Mouse (Mus musculus): ENCODE measurements around the gene Clec18a. TPM values are rescaled to one million over a fixed set of nuclear protein-coding genes. Genes with fewer than 3 reads are reported as not detected.
A peak's percentile ranks its signal among the peaks of the same experiment; 100 is the strongest.
"Not testable (repeated sequence)": the region's sequence is repeated elsewhere in the genome, so short reads cannot be mapped to it uniquely, and the experiment has no call there.

The Clec18a gene
- 87.0 and 94.7 TPM in 2 replicates for polyA plus RNA-seq (2015; fragmentation: Nextera tagmentation; extraction: Ambion mirVana)

DNA sequence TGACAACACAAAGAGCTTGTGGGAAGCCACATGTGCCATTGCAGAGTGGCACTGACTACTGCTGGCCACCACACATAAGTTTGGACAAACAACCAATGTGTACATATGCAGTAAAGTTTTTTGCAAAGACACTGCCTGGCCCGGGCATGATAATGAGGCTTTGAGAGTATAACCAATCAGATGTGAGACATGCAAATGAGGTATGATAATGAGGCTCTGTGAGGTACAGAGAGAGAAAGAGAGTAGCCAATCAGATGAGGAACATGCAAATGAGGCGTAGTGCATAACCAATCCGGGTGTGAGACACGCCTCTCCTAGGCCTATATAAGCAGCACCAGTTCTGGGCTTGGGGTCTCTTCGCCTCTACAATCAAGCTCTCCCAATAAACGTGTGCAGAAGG is at the start of gene Clec18a:
TSS of gene Clec18a (minus strand) at position 101 of the 400 bp plus-strand sequence.
- not testable (repeated sequence) for H3K4me2 ChIP-seq (replicated peaks; ENCODE audit: low read depth, low read length); ATAC-seq (ENCODE audit: low FRiP score, low TSS enrichment); H3K4me3 ChIP-seq (ENCODE audit: low read length); H3K27ac ChIP-seq (ENCODE audit: low read length); H3K9ac ChIP-seq (replicated peaks; ENCODE audit: low read length); H3K9me3 ChIP-seq (ENCODE audit: low read length); H3K36me3 ChIP-seq (ENCODE audit: insufficient read depth, low read length); H3K27me3 ChIP-seq (ENCODE audit: insufficient read depth, low read length)
- 98% methylated on average over 5 of the region's 6 CpGs for WGBS
- H3K4me1 ChIP-seq (ENCODE audit: insufficient read depth, low read length) = peaks cover 15% of the 10 kb centered on the region; the same call in 1 of the 2 replicates

- 96% methylated on average over 2 of the region's 2 CpGs for WGBS
- no peak for ATAC-seq (ENCODE audit: low FRiP score, low TSS enrichment)
- no peak overlapping the region for H3K27ac ChIP-seq (ENCODE audit: low read length)
Observed at GRCm38 (mm10) chr8:111130756-111131155, 38.5 kb upstream of the Clec18a start.

DNA sequence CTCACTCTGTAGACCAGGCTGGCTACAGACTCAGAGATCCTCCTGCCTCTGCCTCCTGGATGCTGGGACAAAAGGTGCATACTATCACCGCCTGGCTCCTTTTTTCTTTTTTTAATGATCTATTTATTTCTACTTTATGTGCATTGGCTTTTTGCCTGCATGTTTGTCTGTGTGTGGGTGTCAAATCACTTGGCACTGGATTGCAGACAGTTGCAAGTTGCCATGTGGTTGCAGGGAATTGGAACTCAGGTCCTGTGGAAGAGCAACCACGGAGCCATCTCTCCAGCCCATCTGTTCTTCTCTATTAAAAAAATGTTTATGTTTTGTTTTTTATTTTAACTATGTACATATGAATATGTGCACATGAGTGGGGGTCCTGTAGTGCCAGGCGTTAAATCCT is 27.3 kb upstream of the Clec18a start:
- no peak overlapping the region for H3K9ac ChIP-seq (replicated peaks; ENCODE audit: low read length)
- WGBS = 91% methylated on average over 3 of the region's 3 CpGs
- H3K4me3 ChIP-seq (ENCODE audit: low read length) = no peak overlapping the region
- ATAC-seq (ENCODE audit: low FRiP score, low TSS enrichment) = no peak
- no peaks in the 10 kb centered on the region for H3K4me1 ChIP-seq (ENCODE audit: insufficient read depth, low read length)
- no peaks in the 10 kb centered on the region for H3K27me3 ChIP-seq (ENCODE audit: insufficient read depth, low read length)
- H3K27ac ChIP-seq (ENCODE audit: low read length) = no peak overlapping the region
- H3K36me3 ChIP-seq (ENCODE audit: insufficient read depth, low read length) = peaks cover 46% of the 10 kb centered on the region
- H3K9me3 ChIP-seq (ENCODE audit: low read length) = no peaks in the 10 kb centered on the region
- no peak overlapping the region for H3K4me2 ChIP-seq (replicated peaks; ENCODE audit: low read depth, low read length)

More at GRCm38 (mm10) chr8:111130756-111131155, 38.5 kb upstream of the Clec18a start:
- no peak overlapping the region for H3K4me2 ChIP-seq (replicated peaks; ENCODE audit: low read depth, low read length)
- H3K27me3 ChIP-seq (ENCODE audit: insufficient read depth, low read length) = no peaks in the 10 kb centered on the region
- H3K9me3 ChIP-seq (ENCODE audit: low read length) = no peaks in the 10 kb centered on the region
- no peak overlapping the region for H3K9ac ChIP-seq (replicated peaks; ENCODE audit: low read length)
- no peak overlapping the region for H3K4me3 ChIP-seq (ENCODE audit: low read length)
- no peaks in the 10 kb centered on the region for H3K4me1 ChIP-seq (ENCODE audit: insufficient read depth, low read length)
- peaks cover 31% of the 10 kb centered on the region for H3K36me3 ChIP-seq (ENCODE audit: insufficient read depth, low read length)

GRCm38 (mm10) chr8:111114891-111115290 is 22.7 kb upstream of the Clec18a start:
- no peaks in the 10 kb centered on the region for H3K4me1 ChIP-seq (ENCODE audit: insufficient read depth, low read length)
- no peak for ATAC-seq (ENCODE audit: low FRiP score, low TSS enrichment)
- H3K36me3 ChIP-seq (ENCODE audit: insufficient read depth, low read length) = peaks cover 33% of the 10 kb centered on the region
- no peak overlapping the region for H3K4me2 ChIP-seq (replicated peaks; ENCODE audit: low read depth, low read length)
- no peaks in the 10 kb centered on the region for H3K9me3 ChIP-seq (ENCODE audit: low read length)
- no peak overlapping the region for H3K4me3 ChIP-seq (ENCODE audit: low read length)
- no peak overlapping the region for H3K9ac ChIP-seq (replicated peaks; ENCODE audit: low read length)
- H3K27ac ChIP-seq (ENCODE audit: low read length) = no peak overlapping the region
- H3K27me3 ChIP-seq (ENCODE audit: insufficient read depth, low read length) = no peaks in the 10 kb centered on the region
- WGBS = 93% methylated on average over 5 of the region's 5 CpGs

- H3K4me3 ChIP-seq (ENCODE audit: low read length) = peak overlapping the region; percentile 69
- not testable (repeated sequence) for H3K36me3 ChIP-seq (ENCODE audit: insufficient read depth, low read length); H3K27me3 ChIP-seq (ENCODE audit: insufficient read depth, low read length); H3K9me3 ChIP-seq (ENCODE audit: low read length); H3K27ac ChIP-seq (ENCODE audit: low read length)
- peaks cover 15% of the 10 kb centered on the region; the same call in 1 of the 2 replicates for H3K4me1 ChIP-seq (ENCODE audit: insufficient read depth, low read length)
- peak overlapping the region; percentile 87 for H3K4me2 ChIP-seq (replicated peaks; ENCODE audit: low read depth, low read length)
- H3K9ac ChIP-seq (replicated peaks; ENCODE audit: low read length) = peak overlapping the region; percentile 57
- peak; percentile 54 for ATAC-seq (ENCODE audit: low FRiP score, low TSS enrichment)
- under 1% methylated on average over 56 of the region's 69 CpGs for WGBS
Observed at GRCm38 (mm10) chr8:111094719-111095302, 2.6 kb upstream of the Clec18a start.

GRCm38 (mm10) chr8:111093865-111094718 is 1.9 kb upstream of the Clec18a start, which contains the start of gene Pdpr:
Pdpr (plus strand) TSS chr8:111094630.
- Histone ChIP-seq H3K36me3 (ENCODE audit: insufficient read depth, low read length) (no peaks in the 10 kb centered on the region), H3K27ac (ENCODE audit: low read length) (peak within 1 kb of the TSS; percentile 79), H3K9ac (replicated peaks; ENCODE audit: low read length) (peak within 1 kb of the TSS; percentile 75), H3K27me3 (ENCODE audit: insufficient read depth, low read length) (no peaks in the 10 kb centered on the region), H3K4me2 (replicated peaks; ENCODE audit: low read depth, low read length) (peak within 1 kb of the TSS; percentile 87), H3K9me3 (ENCODE audit: low read length) (no peaks in the 10 kb centered on the region), H3K4me1 (ENCODE audit: insufficient read depth, low read length) (peaks cover 15% of the 10 kb centered on the region; the same call in 1 of the 2 replicates), H3K4me3 (ENCODE audit: low read length) (peak within 1 kb of the TSS; percentile 69)
- WGBS = 6% methylated on average over 68 of the region's 72 CpGs
- ATAC-seq (ENCODE audit: low FRiP score, low TSS enrichment) = peak; percentile 95

- Histone ChIP-seq H3K9me3 (ENCODE audit: low read length) (no peaks in the 10 kb centered on the region), H3K4me1 (ENCODE audit: insufficient read depth, low read length) (peaks cover 15% of the 10 kb centered on the region; the same call in 1 of the 2 replicates), H3K4me3 (ENCODE audit: low read length) (no peak overlapping the region), H3K9ac (replicated peaks; ENCODE audit: low read length) (no peak overlapping the region), H3K27me3 (ENCODE audit: insufficient read depth, low read length) (no peaks in the 10 kb centered on the region), H3K4me2 (replicated peaks; ENCODE audit: low read depth, low read length) (no peak overlapping the region), H3K27ac (ENCODE audit: low read length) (no peak overlapping the region), H3K36me3 (ENCODE audit: insufficient read depth, low read length) (no peaks in the 10 kb centered on the region)
- WGBS = 76% methylated on average over 7 of the region's 7 CpGs
- no peak for ATAC-seq (ENCODE audit: low FRiP score, low TSS enrichment)
Observed at GRCm38 (mm10) chr8:111091706-111092105, 520 bp downstream of the Clec18a start.

GRCm38 (mm10) chr8:111090126-111090525 is 2.1 kb downstream of the Clec18a start:
- WGBS = 0% methylated on average over 2 of the region's 2 CpGs
- H3K27me3 ChIP-seq (ENCODE audit: insufficient read depth, low read length) = no peaks in the 10 kb centered on the region
- H3K4me3 ChIP-seq (ENCODE audit: low read length) = no peak overlapping the region
- no peak overlapping the region for H3K4me2 ChIP-seq (replicated peaks; ENCODE audit: low read depth, low read length)
- H3K36me3 ChIP-seq (ENCODE audit: insufficient read depth, low read length) = no peaks in the 10 kb centered on the region
- no peak for ATAC-seq (ENCODE audit: low FRiP score, low TSS enrichment)
- 0 out of 2 replicates have a peak, but pooled peaks cover 4% of the 10 kb centered on the region for H3K4me1 ChIP-seq (ENCODE audit: insufficient read depth, low read length)
- no peak overlapping the region for H3K27ac ChIP-seq (ENCODE audit: low read length)
- no peak overlapping the region for H3K9ac ChIP-seq (replicated peaks; ENCODE audit: low read length)
- no peaks in the 10 kb centered on the region for H3K9me3 ChIP-seq (ENCODE audit: low read length)

GRCm38 (mm10) chr8:111083936-111084335 is 8.3 kb downstream of the Clec18a start:
- peaks cover 23% of the 10 kb centered on the region for H3K4me1 ChIP-seq (ENCODE audit: insufficient read depth, low read length)
- not testable (repeated sequence) for H3K36me3 ChIP-seq (ENCODE audit: insufficient read depth, low read length); H3K27me3 ChIP-seq (ENCODE audit: insufficient read depth, low read length); H3K4me3 ChIP-seq (ENCODE audit: low read length); ATAC-seq (ENCODE audit: low FRiP score, low TSS enrichment); H3K27ac ChIP-seq (ENCODE audit: low read length); H3K9ac ChIP-seq (replicated peaks; ENCODE audit: low read length); H3K9me3 ChIP-seq (ENCODE audit: low read length); H3K4me2 ChIP-seq (replicated peaks; ENCODE audit: low read depth, low read length)
- 92% methylated on average over 5 of the region's 5 CpGs for WGBS

Measured in kidney, embryonic 16.5 days (tissue).